Mouse (Mus musculus): ENCODE measurements around the gene Edf1.
"Not testable (repeated sequence)": the region's sequence is repeated elsewhere in the genome, so short reads cannot be mapped to it uniquely, and the experiment has no call there.

Gene Edf1

DNA sequence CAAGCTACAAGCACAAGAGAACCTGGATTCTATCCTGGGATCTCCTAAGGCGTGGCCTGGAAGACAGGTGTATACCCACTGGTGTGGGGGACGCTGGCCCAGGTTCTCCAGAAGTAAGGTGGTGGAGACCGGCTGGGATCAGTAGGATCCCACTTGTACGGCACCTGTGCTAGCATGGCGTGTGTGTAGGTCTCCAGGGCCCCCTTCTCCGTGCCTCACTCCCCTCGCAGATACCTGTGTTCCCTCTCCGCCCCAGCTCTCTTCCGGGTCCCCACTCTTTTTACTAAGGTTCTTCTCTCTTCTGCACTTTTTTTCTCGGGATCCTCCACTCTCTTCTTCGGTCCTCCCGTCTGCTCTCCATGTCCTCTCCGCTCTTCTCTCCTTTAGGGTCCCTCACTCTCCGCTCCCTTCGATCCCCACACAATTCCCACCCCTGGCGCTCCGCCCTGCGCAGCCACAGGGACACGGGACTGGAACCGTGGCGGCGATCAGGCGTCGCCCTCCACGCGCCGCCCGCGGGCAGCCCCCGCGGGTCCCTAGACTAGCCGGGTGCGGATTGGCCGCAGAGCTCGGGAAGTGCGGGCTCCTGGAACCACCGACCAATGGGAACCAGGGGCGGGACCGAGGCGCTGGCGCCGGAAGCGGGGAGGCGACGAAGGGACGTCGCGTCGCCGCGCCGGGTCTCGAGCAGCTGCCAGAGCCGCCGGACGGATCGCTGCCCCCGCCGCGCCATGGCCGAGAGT lies at the start of gene Edf1:
Edf1 (plus strand) TSS at position 627 of the 743 bp plus-strand sequence.
- DNase-seq (ENCODE audit: low read depth, low spot score): peak; percentile 86

DNA sequence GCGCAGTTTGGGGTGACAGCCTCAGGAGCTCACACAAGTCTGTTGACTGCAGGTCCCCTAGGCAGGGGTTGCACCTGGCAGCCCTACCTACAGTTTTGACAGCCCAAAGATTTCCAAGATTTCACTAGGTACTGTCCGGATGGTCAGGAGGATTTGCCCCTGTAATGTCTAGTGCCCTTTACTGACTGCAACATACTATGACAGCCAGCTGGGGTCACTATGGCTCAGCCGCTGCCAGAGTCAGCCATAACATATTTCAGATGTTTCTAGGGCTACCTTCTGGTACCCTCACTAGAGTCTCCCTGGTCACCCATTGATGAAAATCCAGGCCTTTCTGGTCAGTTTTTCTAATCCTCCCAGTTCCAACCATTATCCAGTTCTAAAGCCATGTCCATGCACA lies 47.7 kb upstream of the Edf1 start:
- DNase-seq (ENCODE audit: low read depth, low spot score): no peak

GRCm38 (mm10) chr2:25526510-25527302 lies 30.9 kb upstream of the Edf1 start:
- DNase-seq (ENCODE audit: low read depth, low spot score): no peak

GRCm38 (mm10) chr2:25533707-25534106 lies 23.9 kb upstream of the Edf1 start:
- DNase-seq (ENCODE audit: low read depth, low spot score): no peak

DNA sequence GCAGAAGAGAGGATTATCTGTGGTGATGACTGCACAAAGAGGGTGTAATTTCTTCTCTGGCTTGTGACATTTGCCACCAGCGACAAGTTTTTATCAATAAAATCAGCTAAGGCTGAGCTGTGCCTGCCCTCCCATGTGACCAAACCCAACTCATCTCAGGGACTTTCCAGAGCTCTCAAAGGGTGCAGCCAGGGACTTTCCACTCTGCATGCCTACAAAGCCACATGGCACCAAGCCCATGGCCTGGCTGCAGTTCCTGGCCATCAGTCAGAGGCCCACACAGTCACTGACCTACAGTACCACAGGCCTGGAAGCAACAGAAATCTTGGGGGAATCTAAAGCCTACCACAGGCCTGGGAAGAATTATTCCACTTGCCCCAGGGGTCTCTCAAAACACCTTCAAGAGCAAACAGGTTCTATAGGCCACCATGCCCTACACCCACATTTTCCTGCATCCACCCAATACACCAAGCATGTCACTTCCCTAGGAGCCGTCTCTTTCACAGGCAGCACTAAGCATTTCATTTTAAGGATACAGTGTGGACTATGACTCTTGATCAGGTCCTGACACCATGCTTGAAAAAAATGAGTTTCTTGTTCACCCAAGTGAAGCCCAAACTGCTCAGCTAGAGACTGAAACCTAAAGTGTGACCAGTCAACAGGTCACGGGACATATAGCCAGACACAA lies 23.3 kb upstream of the Edf1 start:
- DNase-seq (ENCODE audit: low read depth, low spot score): no peak

GRCm38 (mm10) chr2:25534866-25535182 lies 22.8 kb upstream of the Edf1 start:
- DNase-seq (ENCODE audit: low read depth, low spot score): no peak

- DNase-seq (ENCODE audit: low read depth, low spot score): no peak
Measured at GRCm38 (mm10) chr2:25536531-25536930, 21.1 kb upstream of the Edf1 start.

- DNase-seq (ENCODE audit: low read depth, low spot score): no peak
Measured at GRCm38 (mm10) chr2:25540541-25540948, 17.1 kb upstream of the Edf1 start.

DNA sequence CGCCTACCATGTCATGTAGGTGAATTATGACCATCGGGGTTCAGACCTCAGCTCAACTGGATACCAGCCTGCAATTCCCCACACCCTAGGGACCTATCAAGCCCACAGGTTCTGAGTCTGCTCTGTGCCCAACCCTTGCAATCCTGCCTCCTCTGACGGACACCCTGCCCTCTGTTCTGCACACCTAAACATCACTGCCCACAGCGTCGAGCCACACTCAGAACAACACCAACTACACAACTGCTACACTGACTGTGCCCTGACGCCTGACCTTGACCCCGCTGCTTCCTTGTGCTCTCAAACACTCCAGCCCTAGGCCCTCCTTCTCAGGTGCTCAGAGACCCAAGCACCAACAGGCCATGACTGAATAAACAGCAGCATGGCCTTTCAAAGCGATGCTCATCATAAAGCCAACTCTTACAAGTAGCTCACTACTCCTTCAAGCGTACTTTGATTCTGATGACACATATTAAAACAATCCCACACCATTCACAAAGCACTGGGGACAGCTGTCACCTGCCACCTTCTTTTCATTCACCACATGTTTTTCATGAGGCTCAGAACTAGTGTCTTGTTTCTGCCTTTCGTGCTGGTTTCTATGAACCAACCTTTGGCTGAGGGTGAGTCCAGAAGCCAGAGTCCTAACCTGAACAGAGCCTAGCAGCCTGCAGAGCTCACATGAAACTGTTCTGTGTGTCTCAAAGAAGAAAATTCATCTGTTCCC lies 15.8 kb upstream of the Edf1 start:
- no peak for DNase-seq (ENCODE audit: low read depth, low spot score)

GRCm38 (mm10) chr2:25545996-25546810 lies 11.4 kb upstream of the Edf1 start:
- no peak for DNase-seq (ENCODE audit: low read depth, low spot score)

DNA sequence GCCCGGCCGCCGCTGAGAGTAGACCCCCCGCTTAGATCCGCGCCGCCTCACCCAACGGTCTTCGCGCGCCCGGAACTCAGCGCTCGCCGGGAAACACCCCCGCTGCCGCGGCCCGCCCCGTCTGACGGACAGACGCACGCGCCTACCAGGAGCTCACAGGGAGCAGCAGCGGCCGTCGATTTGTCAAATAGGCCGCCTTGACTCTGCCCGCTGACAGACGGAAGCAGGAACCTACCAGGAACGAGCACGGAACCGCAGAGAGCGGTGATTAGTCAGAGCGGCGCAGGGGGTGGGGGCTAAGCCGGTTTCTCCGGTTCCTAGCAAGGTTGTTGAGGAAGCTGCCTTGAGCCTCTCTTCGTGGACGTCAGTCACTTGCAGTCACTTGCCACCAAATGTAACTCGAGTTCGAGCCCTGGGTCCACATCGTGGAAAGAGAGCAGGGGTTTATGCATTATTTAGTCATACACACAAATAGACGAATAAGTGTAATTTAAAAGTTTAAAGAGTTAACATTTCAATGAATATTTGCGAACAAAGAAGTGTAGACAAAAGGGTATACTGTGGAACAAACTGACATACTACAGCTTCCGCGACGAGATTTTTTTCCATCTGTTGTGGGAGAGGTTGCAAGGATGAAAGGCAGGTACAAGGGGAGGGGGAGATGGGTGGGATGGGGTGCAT lies 10.7 kb upstream of the Edf1 start, which contains the start of gene Traf2:
Traf2 (minus strand) TSS at position 130 of the 681 bp plus-strand sequence.
- DNase-seq (ENCODE audit: low read depth, low spot score): peak; percentile 95

DNA sequence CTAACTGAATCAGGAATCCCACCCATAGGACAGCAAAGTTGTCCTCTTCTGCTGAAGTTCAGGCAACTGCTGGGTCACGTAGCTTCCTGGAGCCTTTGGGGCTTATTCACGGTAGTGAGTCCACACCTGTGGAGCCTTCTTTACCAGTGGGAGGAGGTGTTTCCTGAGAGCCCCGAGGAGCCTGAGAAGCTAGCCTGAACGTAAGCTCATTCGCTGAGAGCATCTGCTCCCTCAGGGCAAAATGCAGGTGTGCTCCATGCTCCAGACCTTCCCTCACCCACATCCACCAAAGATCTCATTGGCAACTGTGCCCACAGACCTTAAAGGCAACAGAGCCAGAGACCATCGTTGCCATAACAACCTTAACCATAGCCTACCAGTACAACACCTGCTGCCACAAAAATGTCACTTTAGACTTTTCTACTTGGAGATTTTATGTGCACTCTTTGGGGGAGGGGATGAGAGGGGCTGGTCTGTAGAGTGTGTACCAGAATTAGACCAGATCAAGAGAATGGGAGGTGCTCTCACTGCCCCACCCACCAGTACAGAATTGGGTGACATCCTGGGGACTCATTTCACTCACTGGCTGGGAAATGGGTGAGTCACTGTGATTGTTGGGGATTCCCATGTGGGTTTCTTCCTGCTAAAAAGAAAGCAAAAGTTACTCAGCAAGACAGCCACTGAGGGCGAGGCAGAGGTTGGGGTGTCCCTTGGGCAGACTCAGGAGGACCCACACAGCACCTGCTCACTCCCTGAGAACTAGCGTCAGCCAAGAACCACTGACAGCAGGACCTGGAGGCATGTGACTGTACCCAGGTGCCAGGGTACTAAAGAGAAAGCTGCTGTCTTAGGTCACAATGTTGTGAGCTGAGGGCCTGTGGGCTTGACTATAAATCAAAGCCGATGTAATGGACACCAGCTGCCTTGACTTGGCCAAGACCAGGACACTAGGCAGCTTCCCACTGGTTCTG lies 8.3 kb upstream of the Edf1 start:
- no peak for DNase-seq (ENCODE audit: low read depth, low spot score)

DNA sequence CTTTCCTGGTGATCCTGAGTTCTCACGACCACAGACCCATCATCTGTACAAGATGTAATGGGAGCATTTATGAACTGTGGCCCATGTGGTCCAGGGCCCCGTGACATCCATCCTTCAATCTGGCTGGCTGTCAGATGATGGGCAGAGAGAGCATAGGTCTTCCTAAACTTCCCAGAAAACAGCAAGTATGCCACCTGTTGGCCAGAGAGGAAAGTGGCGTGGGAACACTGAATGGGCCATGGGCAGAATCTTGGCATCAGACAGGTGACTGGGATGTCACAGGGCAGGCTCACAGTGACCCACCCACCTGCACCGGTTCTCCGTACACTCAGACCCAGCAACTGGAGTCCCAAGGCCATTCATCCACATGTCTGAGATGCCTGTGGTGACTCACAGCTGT lies 6.5 kb upstream of the Edf1 start:
- no peak for DNase-seq (ENCODE audit: low read depth, low spot score)

DNA sequence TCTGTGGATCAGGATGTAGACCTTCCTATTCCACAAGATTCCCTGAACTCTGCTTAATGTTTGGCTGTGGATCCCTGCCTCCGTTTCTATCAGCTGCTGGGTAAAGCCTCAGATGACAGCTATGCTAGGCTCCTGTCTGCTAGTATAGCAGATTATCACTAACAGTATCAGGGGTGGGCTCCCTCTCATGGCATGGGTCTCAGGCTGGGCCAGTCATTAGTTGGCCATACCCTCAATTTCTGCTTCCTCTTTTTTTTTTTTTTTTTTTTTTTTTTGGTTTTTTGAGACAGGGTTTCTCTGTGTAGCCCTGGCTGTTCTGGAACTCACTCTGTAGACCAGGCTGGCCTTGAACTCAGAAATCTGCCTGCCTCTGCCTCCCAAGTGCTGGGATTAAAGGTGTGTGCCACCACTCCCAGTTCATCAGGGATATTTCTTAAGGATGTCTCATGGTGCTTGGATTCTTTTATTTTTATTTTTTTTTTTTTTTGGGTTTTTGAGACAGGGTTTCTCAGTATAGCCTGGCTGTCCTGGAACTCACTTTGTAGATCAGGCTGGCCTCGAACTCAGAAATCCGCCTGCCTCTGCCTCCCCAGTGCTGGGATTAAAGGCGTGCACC lies 4.4 kb upstream of the Edf1 start:
- not testable (repeated sequence) for DNase-seq (ENCODE audit: low read depth, low spot score)

DNA sequence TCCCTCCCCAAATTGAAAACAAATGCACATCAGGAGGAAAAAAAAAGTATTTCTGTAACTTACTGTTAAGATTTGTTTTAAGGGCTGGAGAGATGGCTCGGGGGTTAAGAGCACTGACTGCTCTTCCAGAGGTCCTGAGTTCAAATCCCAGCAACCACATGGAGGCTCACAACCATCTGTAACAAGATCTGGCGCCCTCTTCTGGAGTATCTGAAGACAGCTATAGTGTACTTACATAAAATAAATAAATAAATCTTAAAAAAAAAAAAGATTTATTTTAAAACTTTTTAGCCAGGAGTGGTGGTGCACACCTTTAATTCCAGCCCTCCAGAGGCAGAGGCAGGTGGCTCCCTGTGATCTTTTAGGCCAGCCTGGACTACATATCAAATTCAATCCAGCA lies 2.2 kb upstream of the Edf1 start:
- DNase-seq (ENCODE audit: low read depth, low spot score): not testable (repeated sequence)

DNA sequence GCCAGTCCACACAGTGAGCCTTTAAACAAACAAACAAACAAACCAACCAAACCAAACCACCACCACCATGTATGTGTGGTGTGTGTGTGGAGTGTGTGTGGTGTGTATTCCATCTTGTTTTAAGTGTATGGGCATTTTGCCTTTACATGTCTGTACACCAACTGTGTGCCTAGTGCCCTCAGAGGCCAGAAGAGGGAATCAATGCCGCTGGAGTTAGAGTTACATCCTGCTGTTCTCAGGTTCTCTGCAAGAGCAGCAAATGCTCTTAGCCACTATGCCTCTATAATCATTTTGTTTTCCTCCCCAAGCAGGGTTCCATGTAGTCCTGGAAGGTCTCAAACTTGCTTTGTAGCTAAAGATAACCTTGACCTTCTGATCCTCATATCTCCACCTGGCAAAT lies 1.4 kb upstream of the Edf1 start:
- no peak for DNase-seq (ENCODE audit: low read depth, low spot score)

DNA sequence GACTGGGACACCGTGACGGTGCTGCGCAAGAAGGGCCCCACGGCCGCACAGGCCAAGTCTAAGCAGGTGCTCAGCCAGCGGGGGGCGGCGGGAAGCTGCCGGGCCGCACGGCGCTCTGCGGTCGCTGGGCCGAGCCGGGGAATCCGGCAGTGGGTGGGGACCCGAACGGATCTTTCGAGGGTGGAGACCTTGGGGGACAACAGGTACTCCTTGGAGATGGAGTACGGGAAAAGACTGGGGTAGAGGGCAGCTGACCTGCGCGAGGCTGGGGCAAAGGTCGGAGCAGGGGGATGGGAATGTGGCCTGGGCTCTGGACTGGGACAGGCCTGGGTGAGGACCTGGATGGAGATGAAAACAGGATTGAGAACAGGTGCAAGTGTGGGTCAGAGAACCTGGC lies 315 bp downstream of the Edf1 start:
- DNase-seq (ENCODE audit: low read depth, low spot score): no peak

DNA sequence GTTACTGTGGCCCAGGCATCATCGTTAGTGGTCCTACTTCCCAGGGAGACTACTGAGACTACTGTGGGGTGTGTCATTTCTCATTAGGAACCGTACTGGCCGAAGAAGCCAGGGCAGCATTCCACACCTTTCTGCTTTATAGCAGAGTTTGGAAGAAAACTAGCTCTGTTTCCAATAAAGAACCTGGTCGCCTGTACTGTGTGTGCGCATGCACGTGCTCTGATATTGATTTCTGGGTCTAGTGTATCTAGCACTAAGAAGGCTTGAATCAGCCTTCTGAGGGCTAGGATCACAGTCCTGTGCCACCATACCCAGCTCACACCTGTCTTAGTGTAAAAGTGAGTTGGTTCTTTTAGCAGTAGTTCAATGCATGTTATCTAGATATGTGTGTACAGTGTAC lies 1.1 kb downstream of the Edf1 start:
- no peak for DNase-seq (ENCODE audit: low read depth, low spot score)

GRCm38 (mm10) chr2:25560551-25560950 lies 2.9 kb downstream of the Edf1 start:
- DNase-seq (ENCODE audit: low read depth, low spot score): no peak

Data from c-Kit-negative CD71-positive TER-119-positive erythroid progenitor cells, embryonic 14.5 days (primary cell).